Mouse (Mus musculus) cerebellum, adult 9-10 months (tissue): ENCODE measurements around the gene Utp15.

Source experiments
- DNase-seq: peaks from one replicate; pipeline ENCODE4 v3.0.0; 2022

Utp15 gene

DNA sequence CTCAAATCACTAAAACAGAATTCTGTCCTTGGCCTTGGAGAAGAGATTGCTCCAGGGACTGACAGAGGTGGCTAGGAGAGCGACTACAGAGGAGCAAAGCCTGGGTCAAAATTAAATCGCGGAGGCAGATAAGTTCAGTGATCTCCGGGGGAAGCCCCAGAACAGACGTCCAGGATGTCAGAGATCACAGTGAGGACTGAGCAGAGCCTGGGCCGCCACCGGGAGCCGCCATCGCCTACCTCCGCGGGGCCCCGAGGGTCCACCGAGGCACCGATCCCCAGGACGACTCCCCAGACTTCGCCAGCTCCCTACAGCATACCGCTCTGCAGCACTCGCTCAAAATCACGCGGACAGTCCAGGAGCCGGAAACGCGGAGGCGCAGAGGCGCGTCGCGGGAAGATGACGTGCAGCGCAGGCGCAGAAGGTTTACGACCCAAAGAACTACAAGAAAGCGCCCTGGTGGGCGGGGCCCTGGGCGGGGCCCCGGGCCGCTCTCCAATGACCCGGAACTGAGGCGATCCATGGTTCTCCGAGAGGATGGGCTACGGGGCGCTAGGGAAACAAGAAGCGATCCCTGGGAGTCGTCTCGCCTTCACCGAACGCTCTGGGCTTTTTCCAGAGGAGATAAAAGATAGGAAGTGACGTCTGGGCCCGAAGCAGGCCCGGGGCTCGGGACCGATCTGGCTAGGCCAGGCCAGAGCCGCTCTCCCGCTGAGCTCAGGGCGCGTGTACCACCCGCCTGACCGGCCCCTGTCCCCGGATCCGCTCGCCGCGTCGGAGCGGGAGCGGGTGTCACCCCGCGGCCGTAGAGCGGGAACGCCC, at the start of gene Utp15, which contains the start of gene Ankra2:
Gene Utp15, minus strand, starts transcription at position 406 of the 822 bp plus-strand sequence.
Gene Ankra2, plus strand, starts transcription at position 439 of the 822 bp plus-strand sequence.
- DNase-seq: peak; percentile 99

DNA sequence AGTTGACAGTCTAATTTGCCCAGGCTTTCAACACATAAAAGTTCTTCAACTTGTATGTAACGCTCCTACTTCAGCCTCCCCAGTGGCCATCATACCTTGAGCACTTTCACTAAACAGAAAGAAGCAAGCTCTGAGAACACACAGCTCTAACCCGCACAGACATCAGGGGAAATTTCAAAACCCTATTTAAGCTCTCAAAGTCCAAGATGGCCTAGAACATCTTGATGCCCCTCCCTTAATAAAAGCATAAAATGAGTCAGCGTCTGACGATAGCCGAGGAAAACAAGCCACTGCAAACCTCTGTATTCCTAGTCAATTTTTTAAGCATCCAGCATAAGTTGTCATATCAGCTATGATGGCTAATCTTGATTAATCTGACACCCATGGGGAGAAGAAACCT, 48.8 kb upstream of the Utp15 start:
- no peak for DNase-seq

DNA sequence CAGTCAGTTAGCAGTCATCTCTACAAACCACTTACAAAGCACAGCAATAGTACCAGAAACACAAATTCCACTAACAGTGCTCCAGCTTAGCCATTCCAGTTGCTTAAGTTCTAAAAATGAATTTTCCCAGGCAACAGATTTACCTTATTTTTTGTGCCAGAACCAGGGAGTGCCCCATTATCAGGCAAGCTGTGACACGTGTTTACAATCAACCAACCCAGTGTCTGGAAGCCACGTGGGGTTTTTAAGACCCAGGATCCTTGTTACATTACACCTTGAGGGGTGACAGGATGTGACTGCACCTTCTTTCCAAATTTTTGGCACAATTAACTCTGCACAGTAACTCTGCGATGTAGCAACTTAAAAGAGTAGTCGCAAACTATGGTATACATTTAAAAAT, 45.9 kb upstream of the Utp15 start:
- no peak for DNase-seq

GRCm38 (mm10) chr13:98308004-98308403, 45.2 kb upstream of the Utp15 start:
- no peak for DNase-seq

- DNase-seq: no peak
Observed at GRCm38 (mm10) chr13:98306852-98307475, 44.1 kb upstream of the Utp15 start.

DNA sequence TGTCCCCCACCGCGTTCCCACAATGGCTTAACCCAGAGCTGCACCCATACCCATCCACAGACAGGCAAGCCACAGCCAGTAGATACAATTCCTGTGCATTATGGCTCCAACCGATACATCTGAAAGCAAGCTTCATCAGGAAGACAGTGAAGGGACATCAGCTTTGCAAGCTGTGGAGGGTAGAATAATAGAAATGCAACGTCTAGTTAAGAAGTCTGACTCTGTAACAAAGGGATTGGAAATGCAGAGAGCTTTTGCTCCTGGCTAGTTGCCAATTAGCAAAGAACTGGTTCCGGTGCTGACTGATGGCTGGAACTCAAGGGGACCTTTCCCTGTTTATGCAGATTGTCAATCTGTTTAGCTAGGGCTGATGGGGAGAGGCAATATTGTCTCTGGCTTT, 43.6 kb upstream of the Utp15 start:
- DNase-seq: no peak

GRCm38 (mm10) chr13:98305257-98305656, 42.4 kb upstream of the Utp15 start:
- DNase-seq: no peak

GRCm38 (mm10) chr13:98298833-98299758, 36.3 kb upstream of the Utp15 start:
- DNase-seq: peak; percentile 76

- no peak for DNase-seq
Observed at GRCm38 (mm10) chr13:98297883-98298482, 35.1 kb upstream of the Utp15 start.

DNA sequence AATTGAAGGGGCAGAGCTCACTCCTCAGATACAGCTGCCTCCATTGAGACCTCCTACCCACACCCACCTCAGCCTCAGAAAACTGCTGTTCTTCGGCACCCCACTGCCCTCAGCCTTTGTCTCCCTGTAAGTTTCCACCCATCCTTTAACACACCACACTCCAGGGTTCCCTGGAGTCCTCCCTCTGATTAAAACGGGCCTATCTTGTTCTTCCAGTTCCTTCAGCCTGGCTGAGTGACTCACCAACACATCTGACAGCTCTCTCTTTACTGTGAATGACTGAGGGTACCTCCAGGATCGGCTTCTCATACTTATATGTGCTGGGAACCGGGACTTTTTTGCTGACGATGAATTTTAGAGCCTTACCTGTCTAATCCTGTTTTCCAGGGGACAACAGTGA, 33.2 kb upstream of the Utp15 start:
- no peak for DNase-seq

GRCm38 (mm10) chr13:98291712-98292111, 28.9 kb upstream of the Utp15 start:
- DNase-seq: no peak

DNA sequence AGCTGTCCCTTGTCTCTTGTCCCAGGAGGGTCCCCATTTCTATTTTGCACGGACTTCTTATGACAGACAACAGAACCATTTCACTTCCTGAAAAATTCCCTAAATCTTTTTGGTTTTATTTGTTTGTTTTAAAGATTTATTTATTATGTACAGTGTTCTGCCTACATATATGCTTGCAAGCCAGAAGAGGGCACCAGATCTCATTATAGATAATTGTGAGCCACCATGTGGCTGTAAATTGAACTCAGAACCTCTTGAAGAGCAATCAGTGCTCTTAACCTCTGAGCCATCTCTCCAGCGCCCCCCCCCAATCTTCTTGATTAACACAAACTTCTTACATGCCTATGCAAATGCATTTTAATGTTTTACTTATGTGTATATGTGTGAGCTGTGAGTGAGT, 27.9 kb upstream of the Utp15 start:
- no peak for DNase-seq

- no peak for DNase-seq
Observed at GRCm38 (mm10) chr13:98280990-98281650, 18.3 kb upstream of the Utp15 start.

- no peak for DNase-seq
Observed at GRCm38 (mm10) chr13:98279686-98280085, 16.8 kb upstream of the Utp15 start, which contains the start of gene Gm21976. Gene Gm21976 (plus strand): TSS chr13:98279887.

- DNase-seq: no peak
Observed at GRCm38 (mm10) chr13:98277501-98277900, 14.7 kb upstream of the Utp15 start.

DNA sequence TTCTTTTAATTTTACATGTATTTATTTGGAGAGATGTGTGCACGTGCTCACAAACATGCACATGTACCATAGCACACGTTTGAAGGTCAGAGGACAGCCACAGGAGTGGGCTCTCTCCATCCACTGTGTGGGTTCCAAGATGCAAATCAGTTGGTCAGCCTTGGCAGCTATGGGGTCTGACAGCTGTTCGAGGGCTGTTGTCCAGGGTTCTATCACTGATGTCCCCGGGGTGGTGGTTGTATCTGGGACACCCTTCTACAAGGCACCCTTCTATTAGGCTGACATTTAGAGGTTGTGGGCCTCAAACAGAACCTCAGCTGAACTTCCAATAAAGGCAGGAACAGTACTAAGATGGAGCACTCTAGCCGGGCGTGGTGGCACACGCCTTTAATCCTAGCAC, 13.4 kb upstream of the Utp15 start:
- no peak for DNase-seq

GRCm38 (mm10) chr13:98275646-98276045, 12.8 kb upstream of the Utp15 start:
- no peak for DNase-seq

GRCm38 (mm10) chr13:98274023-98274422, 11.2 kb upstream of the Utp15 start:
- no peak for DNase-seq

GRCm38 (mm10) chr13:98264111-98264510, 1.3 kb upstream of the Utp15 start:
- DNase-seq: peak; percentile 25

DNA sequence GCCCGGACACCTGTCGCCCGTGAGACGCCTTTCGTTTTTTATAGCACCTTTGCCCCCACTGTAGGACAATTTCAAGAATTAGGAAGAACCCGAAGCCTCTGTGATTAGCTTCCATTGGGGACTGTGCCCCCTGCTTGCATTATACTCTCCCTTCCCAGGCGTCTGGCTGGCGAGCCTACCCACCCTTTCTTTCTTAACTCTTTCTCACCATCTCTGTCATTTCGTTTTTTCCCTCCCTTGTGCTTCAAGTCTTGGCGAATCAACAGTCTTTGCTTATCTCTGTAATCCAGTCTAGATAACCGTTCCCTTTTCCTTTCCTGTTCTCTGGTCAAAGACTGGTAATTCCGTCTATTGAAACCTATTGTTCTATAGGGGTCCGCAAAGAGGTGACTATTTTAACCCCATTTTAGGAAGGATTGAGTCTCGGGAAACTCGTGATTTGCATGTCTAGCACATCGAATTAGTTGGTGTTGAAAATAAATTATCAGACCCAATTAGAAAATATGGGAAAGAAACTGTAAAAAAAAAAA, 682 bp upstream of the Utp15 start:
- no peak for DNase-seq

DNA sequence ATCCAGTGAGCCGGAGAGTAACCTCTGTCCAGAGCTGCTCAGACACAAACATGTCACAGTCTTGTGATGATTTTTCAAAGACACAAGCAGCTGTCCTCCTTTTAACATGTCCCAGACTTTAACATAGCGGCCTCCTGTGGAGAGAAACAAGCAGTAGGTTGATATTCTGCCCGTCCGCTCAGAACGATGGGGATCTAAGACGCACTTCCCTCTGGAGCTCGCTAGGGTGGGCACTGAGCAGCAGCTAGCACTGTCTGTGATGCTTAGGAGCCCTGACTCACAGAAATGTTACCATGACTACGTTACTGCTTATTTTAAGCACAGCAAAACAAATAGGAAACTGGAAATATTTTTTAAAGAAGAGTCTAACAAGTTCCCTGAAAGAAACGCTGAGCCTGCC, 7.9 kb downstream of the Utp15 start:
- DNase-seq: no peak

DNA sequence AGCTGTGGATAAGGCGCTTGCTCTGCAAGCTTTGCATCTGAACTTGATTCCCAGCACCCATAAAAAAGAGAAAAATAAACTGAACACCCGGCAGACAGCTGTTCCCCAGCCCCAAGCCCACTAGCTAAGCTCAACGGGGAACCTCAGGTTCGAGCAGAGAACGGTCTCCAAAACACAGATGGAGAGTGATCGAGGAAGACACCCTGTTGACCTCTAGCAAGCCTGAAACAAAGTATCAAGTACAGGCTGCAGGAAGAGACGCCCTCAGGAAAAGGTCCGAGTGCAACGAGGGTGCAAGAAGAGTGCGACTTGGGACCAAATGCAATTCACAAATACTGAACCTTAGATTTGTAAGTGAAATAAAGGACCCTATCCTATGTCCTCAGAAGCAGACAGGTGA, 13.2 kb downstream of the Utp15 start:
- DNase-seq: no peak
